ENCODE assay signal across 17 mouse cellular contexts in genomic region chr12:110973829-110974228, GRCm38 (mm10). TPM values are rescaled to one million over a fixed set of nuclear protein-coding genes. Genes with fewer than 3 reads are reported as not detected.
DNase-seq lines count a peak whose midpoint lies in the region; ATAC-seq lines count a peak whose summit lies in the region.
"Had no signal": no experiment of that assay in that cellular context is flagged by ENCODE, and none has a peak within 500 bp of the region (broad histone marks: within the 10 kb centered on the region; RNA-seq: fewer than 3 reads in every experiment).

No protein-coding gene starts in this region.

- peak overlapping the region; percentile 56; the same call in 1 of the 2 replicates for H3K27ac ChIP-seq in heart, embryonic 10.5 days
- no peak overlapping the region for H3K27ac ChIP-seq in intestine, embryonic 16.5 days (ENCODE audit: low read length)
- H3K27ac ChIP-seq in intestine, embryonic 15.5 days, result no peak overlapping the region
- peak overlapping the region; percentile 98 for H3K27ac ChIP-seq in liver, embryonic 15.5 days (replicated peaks)
- no peak overlapping the region for H3K27ac ChIP-seq in forebrain, embryonic 10.5 days
- H3K27ac ChIP-seq: embryonic facial prominence, embryonic 10.5 days had no signal

- no peak for DNase-seq in heart, embryonic 10.5 days (ENCODE audit: low spot score)
- DNase-seq in heart, postnatal 36 days, result no peak
- no peak for DNase-seq in forebrain, embryonic 10.5 days (ENCODE audit: extremely low spot score, low spot score)
- no peak for DNase-seq in ovary, postnatal 36 days (ENCODE audit: low spot score)
- DNase-seq: adrenal gland, postnatal 10 days; forebrain, postnatal 0 days; kidney, adult 9 months; left cerebral cortex, postnatal 4 days; lung, adult 18-20 months; lung, postnatal 4 days; midbrain, embryonic 14.5 days; thymus, adult 18-20 months had no signal

- H3K4me1 ChIP-seq in heart, embryonic 10.5 days, result peaks cover 24% of the 10 kb centered on the region
- peaks cover 19% of the 10 kb centered on the region for H3K4me1 ChIP-seq in intestine, embryonic 16.5 days (ENCODE audit: control insufficient read depth, insufficient read depth, low read length)
- H3K4me1 ChIP-seq in intestine, embryonic 15.5 days (replicated peaks), result peaks cover 10% of the 10 kb centered on the region
- peaks cover 91% of the 10 kb centered on the region for H3K4me1 ChIP-seq in erythroblast, embryonic 14.5 days (ENCODE audit: control insufficient read depth)
- H3K4me1 ChIP-seq in liver, embryonic 15.5 days (replicated peaks), result peaks cover 77% of the 10 kb centered on the region
- peaks cover 28% of the 10 kb centered on the region for H3K4me1 ChIP-seq in forebrain, embryonic 10.5 days

- peaks cover 17% of the 10 kb centered on the region for H3K27me3 ChIP-seq in heart, embryonic 10.5 days (ENCODE audit: insufficient read depth, poor library complexity, severe bottlenecking)
- H3K27me3 ChIP-seq in intestine, embryonic 16.5 days (replicated peaks; ENCODE audit: control insufficient read depth, insufficient read depth, low read length), result no peaks in the 10 kb centered on the region
- H3K27me3 ChIP-seq in intestine, embryonic 15.5 days (replicated peaks), result no peaks in the 10 kb centered on the region
- H3K27me3 ChIP-seq in erythroblast, embryonic 14.5 days (ENCODE audit: control insufficient read depth), result peaks cover 5% of the 10 kb centered on the region; the same call in 1 of the 2 replicates
- H3K27me3 ChIP-seq in liver, embryonic 15.5 days, result no peaks in the 10 kb centered on the region
- peaks cover 10% of the 10 kb centered on the region; the same call in 1 of the 2 replicates for H3K27me3 ChIP-seq in forebrain, embryonic 10.5 days (ENCODE audit: poor library complexity, severe bottlenecking)

- WGBS in heart, embryonic 10.5 days, result 88% methylated on average over 4 of the region's 4 CpGs
- 86% methylated on average over 4 of the region's 4 CpGs for WGBS in intestine, embryonic 16.5 days
- 88% methylated on average over 4 of the region's 4 CpGs for WGBS in intestine, embryonic 15.5 days
- WGBS in liver, embryonic 15.5 days (ENCODE audit: insufficient replicate concordance), result 51% methylated on average over 4 of the region's 4 CpGs
- WGBS in forebrain, embryonic 10.5 days, result 89% methylated on average over 4 of the region's 4 CpGs

- H3K36me3 ChIP-seq in heart, embryonic 10.5 days, result peaks cover 71% of the 10 kb centered on the region
- H3K36me3 ChIP-seq in intestine, embryonic 16.5 days (ENCODE audit: control insufficient read depth, insufficient read depth, low read length), result peaks cover 32% of the 10 kb centered on the region
- H3K36me3 ChIP-seq in intestine, embryonic 15.5 days, result peaks cover 16% of the 10 kb centered on the region
- H3K36me3 ChIP-seq in erythroblast, embryonic 14.5 days (ENCODE audit: control insufficient read depth), result peaks cover 96% of the 10 kb centered on the region
- peaks cover 80% of the 10 kb centered on the region for H3K36me3 ChIP-seq in liver, embryonic 15.5 days (replicated peaks)
- peaks cover 79% of the 10 kb centered on the region for H3K36me3 ChIP-seq in forebrain, embryonic 10.5 days (replicated peaks)

- no peak overlapping the region for H3K4me2 ChIP-seq in intestine, embryonic 16.5 days (ENCODE audit: low read depth, low read length)
- no peak overlapping the region for H3K4me2 ChIP-seq in intestine, embryonic 15.5 days (replicated peaks)
- H3K4me2 ChIP-seq in liver, embryonic 15.5 days, result peak overlapping the region; percentile 89

- ATAC-seq in intestine, embryonic 16.5 days, result no peak
- no peak for ATAC-seq in intestine, embryonic 15.5 days
- ATAC-seq in liver, embryonic 15.5 days (ENCODE audit: insufficient read depth), result peak; percentile 33
- ATAC-seq: forebrain, postnatal 0 days had no signal

- no peaks in the 10 kb centered on the region for H3K9me3 ChIP-seq in heart, embryonic 10.5 days
- H3K9me3 ChIP-seq in intestine, embryonic 16.5 days (ENCODE audit: control insufficient read depth, low read length), result no peaks in the 10 kb centered on the region
- H3K9me3 ChIP-seq in intestine, embryonic 15.5 days, result no peaks in the 10 kb centered on the region
- peaks cover 13% of the 10 kb centered on the region for H3K9me3 ChIP-seq in erythroblast, embryonic 14.5 days (ENCODE audit: control insufficient read depth, low read length)
- H3K9me3 ChIP-seq in liver, embryonic 15.5 days (replicated peaks), result no peaks in the 10 kb centered on the region
- no peaks in the 10 kb centered on the region; the same call in 1 of the 2 replicates for H3K9me3 ChIP-seq in forebrain, embryonic 10.5 days

- H3K4me3 ChIP-seq in heart, embryonic 10.5 days, result no peak overlapping the region
- H3K4me3 ChIP-seq in intestine, embryonic 16.5 days (ENCODE audit: low read length), result no peak overlapping the region
- H3K4me3 ChIP-seq in intestine, embryonic 15.5 days (replicated peaks), result no peak overlapping the region
- H3K4me3 ChIP-seq in erythroblast, embryonic 14.5 days (replicated peaks), result peak overlapping the region; percentile 81
- peak overlapping the region; percentile 95 for H3K4me3 ChIP-seq in liver, embryonic 15.5 days (replicated peaks)
- no peak overlapping the region for H3K4me3 ChIP-seq in forebrain, embryonic 10.5 days
- H3K4me3 ChIP-seq: embryonic facial prominence, embryonic 10.5 days had no signal

- intact Hi-C loops in heart, postnatal 36 days (cut with DNase I), result no loop called here

- H3K9ac ChIP-seq in intestine, embryonic 16.5 days (ENCODE audit: low read depth, low read length), result 0 out of 2 replicates have a peak overlapping the region, but pooled peaks have one; percentile 11
- H3K9ac ChIP-seq in intestine, embryonic 15.5 days, result no peak overlapping the region
- H3K9ac ChIP-seq in liver, embryonic 15.5 days, result peak overlapping the region; percentile 59
- H3K9ac ChIP-seq: forebrain, postnatal 0 days had no signal

RNA-seq across cellular contexts. Expression of gene Ankrd9, which starts 5.0 kb away (rescaled TPM):
- 14.8 and 19.1 TPM in 2 replicates for polyA plus RNA-seq in heart, embryonic 10.5 days (2016; fragmentation: Nextera tagmentation; extraction: Ambion mirVana)
- 10 to 100 TPM; 67.9 to 85.3 TPM for total RNA-seq in heart, postnatal 36 days (2021)
- 32.2 and 33.6 TPM in 2 replicates for polyA plus RNA-seq in intestine, embryonic 16.5 days (2015; fragmentation: Nextera tagmentation; extraction: Ambion mirVana)
- 22.7 and 25.8 TPM in 2 replicates for polyA plus RNA-seq in intestine, embryonic 15.5 days (2015; fragmentation: Nextera tagmentation; extraction: Ambion mirVana)
- polyA plus RNA-seq in erythroblast, embryonic 14.5 days (2012), result 11.8 and 12.2 TPM in 2 replicates
- 63.5 and 68.6 TPM in 2 replicates for polyA plus RNA-seq in liver, embryonic 15.5 days (2015; fragmentation: Nextera tagmentation; extraction: Ambion mirVana)
- 20.4 and 20.8 TPM in 2 replicates for polyA plus RNA-seq in forebrain, embryonic 10.5 days (2016; fragmentation: Nextera tagmentation; extraction: Ambion mirVana)

Comparison
In these comparisons a context has a peak if more than half of its experiments do, and no peak if none do; other contexts are left out.
1. H3K27ac ChIP-seq: peak in heart, embryonic 10.5 days (single experiment) and liver, embryonic 15.5 days (single experiment); none in intestine, embryonic 16.5 days (single experiment), intestine, embryonic 15.5 days (single experiment) and forebrain, embryonic 10.5 days (single experiment).
2. H3K4me3 ChIP-seq: peak in erythroblast, embryonic 14.5 days (single experiment) and liver, embryonic 15.5 days (single experiment); none in heart, embryonic 10.5 days (single experiment), intestine, embryonic 16.5 days (single experiment), intestine, embryonic 15.5 days (single experiment) and forebrain, embryonic 10.5 days (single experiment).